Mouse (Mus musculus): Measurements from ENCODE around the gene Ap1b1.

The Ap1b1 gene

GRCm38 (mm10) chr11:5017506-5017905, 30.9 kb downstream of the Ap1b1 start:
- in situ Hi-C loops (cut with MboI; ENCODE audit: unreplicated experiment in 2 of 2), result loop anchor here (5.0 kb wide), 1 partner anchor 50 kb away; the partner anchor contains the start of gene Gas2l1 (in 2 of the 2)

GRCm38 (mm10) chr11:5025108-5025507, 38.5 kb downstream of the Ap1b1 start:
- in situ Hi-C loops (cut with MboI; ENCODE audit: unreplicated experiment in 2 of 2), result no loop called here

- in situ Hi-C loops (cut with MboI; ENCODE audit: unreplicated experiment in 2 of 2), result no loop called here
Observed at GRCm38 (mm10) chr11:5028228-5028627, 41.6 kb downstream of the Ap1b1 start.

- in situ Hi-C loops (cut with MboI; ENCODE audit: unreplicated experiment in 2 of 2), result no loop called here
Observed at GRCm38 (mm10) chr11:5032706-5033105, 46.1 kb downstream of the Ap1b1 start.

GRCm38 (mm10) chr11:5033136-5033535, 46.5 kb downstream of the Ap1b1 start:
- in situ Hi-C loops (cut with MboI; ENCODE audit: unreplicated experiment in 2 of 2), result no loop called here

- in situ Hi-C loops (cut with MboI; ENCODE audit: unreplicated experiment in 2 of 2), result no loop called here
Observed at GRCm38 (mm10) chr11:5035421-5035820, 48.8 kb downstream of the Ap1b1 start.

GRCm38 (mm10) chr11:5037146-5037854, 50.7 kb downstream of the Ap1b1 start:
- in situ Hi-C loops (cut with MboI; ENCODE audit: unreplicated experiment in 2 of 2), result no loop called here

GRCm38 (mm10) chr11:5040585-5040984, 54.0 kb downstream of the Ap1b1 start:
- in situ Hi-C loops (cut with MboI; ENCODE audit: unreplicated experiment in 2 of 2), result no loop called here

GRCm38 (mm10) chr11:5041144-5041780, 54.6 kb downstream of the Ap1b1 start:
- in situ Hi-C loops (cut with MboI; ENCODE audit: unreplicated experiment in 2 of 2), result no loop called here

- in situ Hi-C loops (cut with MboI; ENCODE audit: unreplicated experiment in 2 of 2), result no loop called here
Observed at GRCm38 (mm10) chr11:5042645-5043381, 56.2 kb downstream of the Ap1b1 start.

- in situ Hi-C loops (cut with MboI; ENCODE audit: unreplicated experiment in 2 of 2), result no loop called here
Observed at GRCm38 (mm10) chr11:5046321-5046926, 59.8 kb downstream of the Ap1b1 start.

- in situ Hi-C loops (cut with MboI; ENCODE audit: unreplicated experiment in 2 of 2), result no loop called here
Observed at GRCm38 (mm10) chr11:5051629-5052028, 65.0 kb downstream of the Ap1b1 start.

- in situ Hi-C loops (cut with MboI; ENCODE audit: unreplicated experiment in 2 of 2), result no loop called here
Observed at GRCm38 (mm10) chr11:5052200-5052854, 65.7 kb downstream of the Ap1b1 start.

GRCm38 (mm10) chr11:5054151-5054550, 67.5 kb downstream of the Ap1b1 start:
- in situ Hi-C loops (cut with MboI; ENCODE audit: unreplicated experiment in 2 of 2), result no loop called here

- in situ Hi-C loops (cut with MboI; ENCODE audit: unreplicated experiment in 2 of 2), result no loop called here
Observed at GRCm38 (mm10) chr11:5054874-5055273, 68.2 kb downstream of the Ap1b1 start.

- in situ Hi-C loops (cut with MboI; ENCODE audit: unreplicated experiment in 2 of 2), result no loop called here
Observed at GRCm38 (mm10) chr11:5055945-5056938, 69.6 kb downstream of the Ap1b1 start.

- in situ Hi-C loops (cut with MboI; ENCODE audit: unreplicated experiment in 2 of 2), result no loop called here
Observed at GRCm38 (mm10) chr11:5057064-5057463, 70.4 kb downstream of the Ap1b1 start.

- in situ Hi-C loops (cut with MboI; ENCODE audit: unreplicated experiment in 2 of 2), result no loop called here
Observed at GRCm38 (mm10) chr11:5057541-5057855, 70.9 kb downstream of the Ap1b1 start.

- in situ Hi-C loops (cut with MboI; ENCODE audit: unreplicated experiment in 2 of 2), result no loop called here
Observed at GRCm38 (mm10) chr11:5057856-5058641, 71.4 kb downstream of the Ap1b1 start, which contains the start of gene Rasl10a. Rasl10a (plus strand) TSS chr11:5058128.

Measured in v-Abl transformed pro-B cells (cell line).